Mouse (Mus musculus): ENCODE data around the gene Afdn.
"Not testable (repeated sequence)": the region's sequence is repeated elsewhere in the genome, so short reads cannot be mapped to it uniquely, and the experiment has no call there.

Afdn gene

GRCm38 (mm10) chr17:13877460-13877859 is 117.1 kb downstream of the Afdn start:
- DNase-seq (ENCODE audit: low spot score), result no peak

GRCm38 (mm10) chr17:13879731-13880130 is 119.4 kb downstream of the Afdn start:
- DNase-seq (ENCODE audit: low spot score), result no peak

GRCm38 (mm10) chr17:13883540-13883939 is 123.2 kb downstream of the Afdn start:
- no peak for DNase-seq (ENCODE audit: low spot score)

DNA sequence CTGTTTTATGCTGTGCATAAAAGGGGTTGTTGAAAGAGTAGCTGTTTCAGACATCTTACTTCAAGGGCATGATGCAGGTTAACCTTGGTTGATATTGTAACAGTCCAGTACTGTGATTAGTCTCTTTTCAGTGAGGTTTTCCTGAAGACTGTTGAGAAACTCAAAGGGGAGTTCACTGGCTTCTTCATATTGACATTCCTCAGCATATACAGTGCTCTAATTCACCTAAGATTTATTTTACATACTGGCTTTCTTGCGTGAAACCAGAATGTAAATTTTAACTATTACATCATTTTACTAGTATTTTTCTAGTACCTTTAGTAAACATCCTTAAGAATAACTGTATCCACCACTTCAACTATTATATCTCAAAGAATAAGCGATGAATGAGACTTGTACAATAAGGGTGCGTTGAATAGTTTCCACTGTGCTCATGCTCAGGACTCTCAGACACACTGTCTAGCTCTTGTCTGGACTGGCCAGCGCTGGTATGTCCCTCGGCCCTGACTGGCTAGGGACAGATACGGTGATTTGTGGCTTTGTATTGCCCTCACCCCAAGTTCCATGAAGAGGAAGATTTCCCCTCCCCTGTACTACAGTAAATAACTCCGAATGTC is 129.6 kb downstream of the Afdn start:
- peak; percentile 32 for DNase-seq (ENCODE audit: low spot score)

DNA sequence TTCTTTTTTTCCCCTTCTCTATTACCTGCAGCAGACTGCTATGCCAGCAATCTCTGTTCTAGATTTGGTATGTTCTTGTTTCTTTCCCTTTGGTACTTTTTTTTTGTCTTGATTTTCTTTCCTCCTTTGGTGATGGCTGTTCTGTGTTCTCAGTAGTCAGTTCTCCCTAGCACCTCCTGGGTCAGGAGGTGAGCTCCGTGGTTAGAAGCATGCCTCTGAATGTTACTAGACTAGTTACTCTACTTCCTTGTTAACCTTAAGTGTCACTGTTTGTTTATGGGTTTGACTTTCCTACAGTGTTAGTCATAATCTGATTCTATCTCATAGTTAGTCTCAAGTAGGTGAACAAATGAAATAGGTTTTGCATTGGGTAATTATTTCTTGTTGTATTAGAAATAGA is 130.6 kb downstream of the Afdn start:
- peak; percentile 50 for DNase-seq (ENCODE audit: low spot score)

DNA sequence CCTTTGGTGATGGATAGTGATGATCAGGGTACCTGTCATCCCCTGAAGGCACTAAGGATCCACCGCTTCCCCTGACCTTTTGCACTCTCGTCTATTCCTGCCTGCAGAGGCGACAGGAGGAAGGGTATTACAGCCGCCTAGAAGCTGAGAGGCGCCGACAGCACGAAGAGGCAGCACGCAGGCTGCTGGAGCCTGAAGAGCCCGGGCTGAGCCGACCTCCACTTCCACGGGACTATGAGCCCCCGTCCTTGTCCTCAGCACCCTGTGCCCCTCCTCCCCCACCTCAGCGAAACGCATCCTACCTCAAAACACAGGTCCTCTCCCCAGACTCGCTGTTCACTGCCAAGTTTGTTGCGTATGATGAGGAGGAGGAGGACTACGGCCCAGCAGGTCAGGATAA is 138.5 kb downstream of the Afdn start:
- no peak for DNase-seq (ENCODE audit: low spot score)

DNA sequence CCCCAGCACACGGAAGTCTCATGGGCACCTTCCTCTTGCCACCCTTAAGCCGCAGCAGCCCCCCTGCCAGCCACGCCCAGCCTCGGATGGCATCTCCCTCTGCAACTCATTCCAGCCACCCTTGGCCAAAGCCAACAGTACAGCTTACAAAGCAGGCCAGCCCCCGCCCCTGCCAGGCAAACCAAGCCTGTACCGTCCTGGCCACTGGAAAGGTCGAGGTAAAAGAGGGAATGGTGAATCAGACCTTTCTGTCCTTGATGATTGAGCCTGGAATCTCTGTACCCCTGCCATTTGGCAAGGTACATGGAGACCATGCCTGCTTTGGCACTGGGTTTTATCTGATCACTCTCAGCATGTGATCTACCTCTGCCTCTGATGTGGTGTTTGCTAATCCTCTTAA is 138.9 kb downstream of the Afdn start:
- DNase-seq (ENCODE audit: low spot score), result no peak

DNA sequence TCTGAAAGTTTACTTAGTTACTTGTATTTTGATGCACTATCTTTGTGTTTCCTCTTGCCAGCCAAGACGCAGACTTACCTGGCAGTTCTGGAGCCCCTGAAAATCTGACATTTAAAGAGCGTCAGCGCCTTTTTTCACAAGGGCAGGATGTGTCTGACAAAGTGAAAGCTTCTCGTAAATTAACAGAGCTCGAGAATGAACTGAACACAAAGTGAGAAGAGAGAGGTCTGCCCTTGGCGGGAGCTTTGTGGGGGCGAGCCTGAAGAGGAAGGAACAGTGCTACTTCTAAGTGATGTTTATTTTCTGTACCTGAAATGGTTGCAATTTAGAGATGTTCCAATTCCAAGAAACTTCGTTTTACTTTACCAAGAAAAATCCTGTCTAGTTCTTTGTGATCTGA is 143.5 kb downstream of the Afdn start:
- DNase-seq (ENCODE audit: low spot score), result no peak

- DNase-seq (ENCODE audit: low spot score), result no peak
These were observed 146.7 kb downstream of the Afdn start for GRCm38 (mm10) chr17:13907082-13907481.

GRCm38 (mm10) chr17:13907681-13908080 is 147.3 kb downstream of the Afdn start:
- DNase-seq (ENCODE audit: low spot score), result no peak

GRCm38 (mm10) chr17:13913951-13914350 is 153.6 kb downstream of the Afdn start:
- no peak for DNase-seq (ENCODE audit: low spot score)

DNA sequence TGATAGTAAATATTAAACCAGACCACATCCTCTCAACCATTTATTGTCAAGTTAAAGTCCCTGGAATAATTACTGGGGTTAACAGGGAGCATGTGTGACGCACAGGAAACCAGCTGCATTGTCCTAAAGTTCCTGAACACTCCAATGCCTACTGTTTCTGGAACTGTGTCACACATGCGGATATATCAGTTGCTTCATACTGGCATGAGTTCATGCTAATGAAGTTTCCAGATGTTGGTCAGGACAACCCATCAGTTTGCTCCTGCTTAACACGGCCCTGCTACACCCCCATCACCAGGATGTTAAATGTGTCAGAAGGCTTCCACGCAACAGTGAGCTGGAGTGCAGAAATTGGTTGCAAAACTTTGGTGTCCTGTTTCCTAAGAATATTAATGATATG is 154.2 kb downstream of the Afdn start:
- no peak for DNase-seq (ENCODE audit: low spot score)

DNA sequence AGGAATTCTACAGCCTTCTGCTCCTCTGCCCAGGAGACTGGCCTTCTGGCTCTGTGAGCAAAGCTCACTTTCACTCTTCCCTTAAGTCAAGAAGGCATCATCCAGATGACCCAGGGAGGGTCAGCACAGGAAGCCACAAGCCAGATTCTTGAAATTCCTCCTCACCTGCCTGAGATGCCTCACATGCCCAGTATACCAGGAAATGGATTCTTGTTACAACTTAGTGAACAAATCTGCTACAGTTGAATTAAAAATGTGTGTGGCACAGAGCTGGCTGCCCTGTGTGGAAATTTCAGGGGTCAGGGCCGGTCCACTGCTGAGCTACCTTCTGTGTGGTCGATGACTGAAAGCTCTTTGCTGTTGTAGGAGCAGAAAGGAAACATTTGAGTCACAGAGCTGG is 160.4 kb downstream of the Afdn start:
- DNase-seq (ENCODE audit: low spot score), result no peak

DNA sequence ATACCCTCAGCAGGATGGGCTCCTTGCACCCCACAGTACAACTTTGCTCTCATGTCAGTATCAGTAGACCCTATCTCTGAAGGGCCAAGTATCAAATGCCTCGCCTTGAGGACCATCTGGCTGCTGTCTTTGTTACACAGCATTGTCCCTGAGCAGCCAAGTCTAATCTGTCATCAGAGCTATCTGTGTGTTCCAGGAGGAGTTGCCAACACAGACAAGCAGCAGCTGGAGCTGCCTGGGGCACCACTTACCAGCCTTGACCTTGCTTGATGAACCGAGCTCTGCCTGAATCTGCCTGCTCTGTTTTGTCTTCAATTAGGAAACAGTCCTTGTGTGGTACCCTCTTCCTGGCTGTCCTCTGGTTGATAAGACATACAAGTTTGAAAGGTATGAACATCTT is 163.1 kb downstream of the Afdn start:
- no peak for DNase-seq (ENCODE audit: low spot score)

- no peak for DNase-seq (ENCODE audit: low spot score)
These were observed 164.2 kb downstream of the Afdn start for GRCm38 (mm10) chr17:13924588-13924987.

GRCm38 (mm10) chr17:13925931-13926330 is 165.6 kb downstream of the Afdn start:
- no peak for DNase-seq (ENCODE audit: low spot score)

DNA sequence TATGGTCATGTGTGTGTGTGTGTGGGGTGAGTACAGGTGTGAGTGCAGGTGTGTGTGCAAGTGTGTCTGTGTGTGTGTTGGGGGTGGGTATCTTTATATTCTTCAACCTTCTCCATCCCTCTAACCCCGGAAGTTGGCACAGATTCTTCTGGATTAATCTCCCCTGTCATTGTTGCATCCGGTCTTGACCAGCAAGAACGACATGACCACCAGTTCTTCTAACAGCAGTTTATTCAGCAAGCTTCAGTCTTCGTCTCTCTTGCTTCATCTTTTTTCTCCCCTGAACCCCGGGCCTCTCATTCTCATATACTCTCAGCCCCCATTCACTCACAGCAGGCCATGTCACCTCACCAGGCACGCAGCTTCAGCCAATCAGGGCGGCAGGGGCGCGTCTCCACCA is 170.1 kb downstream of the Afdn start:
- no peak for DNase-seq (ENCODE audit: low spot score)

DNA sequence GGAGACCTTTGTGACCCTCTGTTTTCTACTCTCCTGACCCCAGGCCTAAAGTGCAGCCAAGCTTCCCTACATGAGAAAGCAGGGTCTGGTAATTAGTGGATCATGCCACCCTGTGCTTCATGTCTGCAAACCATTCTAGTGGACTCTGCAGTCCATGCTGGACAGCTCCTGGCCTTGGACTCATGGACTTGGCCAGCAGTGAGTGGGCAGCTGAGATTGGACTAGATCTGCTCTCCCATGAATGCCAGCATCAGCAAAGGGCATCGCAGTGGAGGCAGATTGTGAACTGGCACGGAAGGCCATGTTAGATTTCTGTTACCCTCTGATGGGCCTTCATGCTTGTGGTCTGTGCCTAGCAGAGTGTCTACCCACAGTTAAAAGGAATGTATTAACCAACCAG is 175.0 kb downstream of the Afdn start:
- DNase-seq (ENCODE audit: low spot score), result not testable (repeated sequence)

DNA sequence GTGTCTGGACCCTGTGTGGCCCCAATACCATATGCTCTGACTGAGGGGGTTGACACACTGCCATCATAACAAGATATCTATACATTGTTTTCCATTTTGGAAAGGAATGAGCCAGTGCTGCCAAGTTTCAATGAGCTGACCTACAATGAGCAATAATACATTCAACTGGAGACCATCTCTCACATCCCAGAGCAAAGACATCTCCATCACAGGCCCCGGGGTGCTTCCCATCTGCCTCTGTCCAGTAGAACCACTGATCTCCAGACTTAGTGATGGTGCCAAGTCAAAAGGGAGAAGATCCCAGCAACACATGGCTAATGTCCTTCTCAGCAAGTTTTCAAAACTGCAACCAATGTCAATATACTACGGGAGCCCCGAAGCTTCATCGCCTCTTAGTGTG is 177.4 kb downstream of the Afdn start:
- no peak for DNase-seq (ENCODE audit: low spot score)

GRCm38 (mm10) chr17:13938652-13939051 is 178.3 kb downstream of the Afdn start:
- DNase-seq (ENCODE audit: low spot score), result no peak

DNA sequence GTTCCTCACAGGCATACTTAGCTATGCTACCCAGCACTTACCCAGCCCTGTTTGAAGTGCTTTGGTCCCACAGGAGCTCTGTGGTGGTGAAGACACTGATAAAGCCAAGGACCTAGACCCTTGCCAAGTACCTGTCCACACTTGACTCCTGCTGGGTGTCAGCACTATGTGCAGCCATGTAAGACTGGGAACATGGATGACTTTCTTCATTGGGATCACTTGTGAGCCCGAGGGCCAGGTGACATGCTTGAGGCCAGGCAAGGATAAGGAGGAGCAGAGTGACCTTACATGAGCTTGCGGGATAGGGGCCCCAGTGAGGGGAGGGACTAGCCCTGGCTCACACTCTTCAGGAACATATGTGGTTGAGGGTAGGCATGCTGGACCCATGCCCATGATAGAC is 178.9 kb downstream of the Afdn start:
- DNase-seq (ENCODE audit: low spot score), result not testable (repeated sequence)

DNA sequence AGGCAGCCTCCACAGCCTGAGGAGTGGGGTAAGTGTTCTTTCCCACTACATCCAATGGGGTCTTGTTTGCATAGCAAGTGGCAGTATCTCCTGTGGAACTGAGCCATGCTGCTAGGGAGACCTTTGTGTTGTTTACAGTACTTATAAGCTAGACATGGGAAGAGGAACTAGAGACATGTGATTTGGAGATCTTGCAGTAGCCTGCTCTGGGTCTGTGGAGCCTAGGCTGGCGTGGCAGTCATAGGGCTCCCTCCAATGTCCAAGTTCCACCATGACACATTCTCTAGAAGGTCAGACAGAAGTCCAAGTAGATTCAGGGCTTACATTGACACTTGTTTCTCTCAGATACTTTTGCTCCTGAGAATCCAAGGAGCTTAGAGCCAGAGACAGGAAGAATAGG is 180.1 kb downstream of the Afdn start:
- DNase-seq (ENCODE audit: low spot score), result no peak

GRCm38 (mm10) chr17:13948073-13948472 is 187.7 kb downstream of the Afdn start, which contains the start of gene Gm7168:
TSS of gene Gm7168 (plus strand) at chr17:13948373.
- not testable (repeated sequence) for DNase-seq (ENCODE audit: low spot score)

DNA sequence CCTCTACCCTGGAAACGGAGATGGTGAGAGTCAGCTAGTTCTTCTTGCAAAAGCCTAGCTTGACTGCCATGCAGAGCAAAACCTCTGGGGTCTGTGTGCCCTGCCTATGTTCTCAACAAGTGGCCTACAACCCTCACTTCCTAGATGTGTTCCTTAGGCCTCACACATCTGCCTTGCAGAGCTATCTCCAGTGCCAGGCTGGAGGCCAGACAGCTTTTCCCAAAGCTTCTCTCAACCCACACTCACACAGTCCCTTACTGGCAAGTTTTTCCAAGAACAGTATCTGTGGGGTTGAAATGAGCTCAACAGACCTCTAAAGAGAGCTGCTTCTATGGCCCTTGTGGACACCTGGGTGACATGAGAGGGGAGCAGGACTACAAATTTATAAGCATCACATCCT is 191.2 kb downstream of the Afdn start:
- DNase-seq (ENCODE audit: low spot score), result not testable (repeated sequence)
